Comparison of ENCODE assay signal across 21 mouse cellular contexts in genomic region chr2:158799328-158799727, GRCm38 (mm10). TPM values are rescaled to one million over a fixed set of nuclear protein-coding genes. Genes with fewer than 3 reads are reported as not detected.
DNase-seq lines count a peak whose midpoint lies in the region; ATAC-seq lines count a peak whose summit lies in the region.
"Had no signal": no experiment of that assay in that cellular context is flagged by ENCODE, and none has a peak within 500 bp of the region (broad histone marks: within the 10 kb centered on the region; RNA-seq: fewer than 3 reads in every experiment).

No protein-coding gene starts in this region.

- H3K36me3 ChIP-seq in hindbrain, embryonic 13.5 days: peaks cover 29% of the 10 kb centered on the region
- peaks cover 21% of the 10 kb centered on the region for H3K36me3 ChIP-seq in hindbrain, embryonic 14.5 days (replicated peaks; ENCODE audit: control insufficient read depth, insufficient read depth)
- peaks cover 37% of the 10 kb centered on the region for H3K36me3 ChIP-seq in limb, embryonic 13.5 days

- H3K4me3 ChIP-seq in hindbrain, embryonic 13.5 days: no peak overlapping the region
- H3K4me3 ChIP-seq in hindbrain, embryonic 14.5 days (replicated peaks; ENCODE audit: low read length): no peak overlapping the region
- H3K4me3 ChIP-seq in limb, embryonic 13.5 days: no peak overlapping the region
- H3K4me3 ChIP-seq: embryonic facial prominence, embryonic 12.5 days; heart, embryonic 10.5 days; midbrain, embryonic 12.5 days had no signal

- ATAC-seq in hindbrain, embryonic 13.5 days (ENCODE audit: low FRiP score): no peak
- ATAC-seq in hindbrain, embryonic 14.5 days (ENCODE audit: low FRiP score): no peak
- ATAC-seq in limb, embryonic 13.5 days (ENCODE audit: low FRiP score, low read depth): peak; percentile 37; the same call in 1 of the 2 replicates
- no peak for ATAC-seq in erythroblast, adult 5-6 weeks (replicated peaks; ENCODE audit: low FRiP score, poor library complexity, severe bottlenecking)
- ATAC-seq: activated CD4-positive, CD25-positive, alpha-beta regulatory T cell, adult 4 months; intestine, postnatal 0 days had no signal

- no peaks in the 10 kb centered on the region for H3K27me3 ChIP-seq in hindbrain, embryonic 13.5 days
- no peaks in the 10 kb centered on the region for H3K27me3 ChIP-seq in hindbrain, embryonic 14.5 days (ENCODE audit: control insufficient read depth, insufficient read depth, low read length)
- no peaks in the 10 kb centered on the region for H3K27me3 ChIP-seq in limb, embryonic 13.5 days
- H3K27me3 ChIP-seq: embryonic facial prominence, embryonic 12.5 days; midbrain, embryonic 12.5 days had no signal

- 37% methylated on average over 4 of the region's 4 CpGs for WGBS in hindbrain, embryonic 13.5 days
- 38% methylated on average over 4 of the region's 4 CpGs for WGBS in hindbrain, embryonic 14.5 days
- WGBS in limb, embryonic 13.5 days: 46% methylated on average over 4 of the region's 4 CpGs

- H3K27ac ChIP-seq in hindbrain, embryonic 13.5 days: peak overlapping the region; percentile 30; the same call in 1 of the 2 replicates
- H3K27ac ChIP-seq in hindbrain, embryonic 14.5 days: no peak overlapping the region
- peak overlapping the region; percentile 75 for H3K27ac ChIP-seq in limb, embryonic 13.5 days
- H3K27ac ChIP-seq: embryonic facial prominence, embryonic 12.5 days; heart, embryonic 10.5 days; midbrain, embryonic 12.5 days had no signal

- peaks cover 18% of the 10 kb centered on the region for H3K4me1 ChIP-seq in hindbrain, embryonic 13.5 days (replicated peaks)
- H3K4me1 ChIP-seq in hindbrain, embryonic 14.5 days (replicated peaks; ENCODE audit: control insufficient read depth, insufficient read depth, low read length): no peaks in the 10 kb centered on the region
- H3K4me1 ChIP-seq in limb, embryonic 13.5 days: peaks cover 19% of the 10 kb centered on the region

- H3K9me3 ChIP-seq in hindbrain, embryonic 13.5 days: no peaks in the 10 kb centered on the region
- H3K9me3 ChIP-seq in hindbrain, embryonic 14.5 days (ENCODE audit: control insufficient read depth, low read length): no peaks in the 10 kb centered on the region
- H3K9me3 ChIP-seq in limb, embryonic 13.5 days: no peaks in the 10 kb centered on the region
- H3K9me3 ChIP-seq: embryonic facial prominence, embryonic 12.5 days; heart, embryonic 10.5 days; midbrain, embryonic 12.5 days had no signal

- DNase-seq in hindbrain, embryonic 14.5 days (ENCODE audit: low spot score): no peak
- peak; percentile 32 for DNase-seq in ES-CJ7 (ENCODE audit: low read depth, low spot score)
- peak; percentile 75 for DNase-seq in ZHBTc4 (ENCODE audit: low read depth, low spot score)
- no peak for DNase-seq in adrenal gland, postnatal 4 days (ENCODE audit: low spot score in 2 of 2)
- DNase-seq: adrenal gland, postnatal 36 days; cerebellum, postnatal 36 days; gastrocnemius, postnatal 14 days; heart, postnatal 14 days; kidney, postnatal 14 days; liver; lung, adult 18-20 months; lung, postnatal 4 days; right cerebral cortex, postnatal 25 days had no signal

- no peak overlapping the region for H3K4me2 ChIP-seq in hindbrain, embryonic 13.5 days
- H3K4me2 ChIP-seq in hindbrain, embryonic 14.5 days (replicated peaks): no peak overlapping the region
- H3K4me2 ChIP-seq in limb, embryonic 13.5 days (replicated peaks): no peak overlapping the region
- H3K4me2 ChIP-seq: embryonic facial prominence, embryonic 12.5 days; midbrain, embryonic 12.5 days had no signal

- H3K9ac ChIP-seq in hindbrain, embryonic 13.5 days: no peak overlapping the region
- no peak overlapping the region for H3K9ac ChIP-seq in hindbrain, embryonic 14.5 days
- no peak overlapping the region for H3K9ac ChIP-seq in limb, embryonic 13.5 days
- H3K9ac ChIP-seq: embryonic facial prominence, embryonic 12.5 days; midbrain, embryonic 12.5 days had no signal

RNA-seq across cellular contexts. Expression of gene Dhx35, which starts 4.7 kb away (rescaled TPM):
- polyA plus RNA-seq in hindbrain, embryonic 13.5 days (2015; fragmentation: Nextera tagmentation; extraction: Ambion mirVana): 13.3 and 15.4 TPM in 2 replicates
- 13.2 and 13.5 TPM in 2 replicates for polyA plus RNA-seq in hindbrain, embryonic 14.5 days (2014; fragmentation: Nextera tagmentation; extraction: Ambion mirVana)
- polyA plus RNA-seq in limb, embryonic 13.5 days (2015; fragmentation: Nextera tagmentation; extraction: Ambion mirVana): 13.2 and 13.8 TPM in 2 replicates
- total RNA-seq in erythroblast, adult 5-6 weeks (2015; ENCODE audit: low replicate concordance): 3.6 and 5.0 TPM in 2 replicates
- 1.9 and 2.8 TPM in 2 replicates for total RNA-seq in erythroblast, adult 5-6 weeks (2017; ENCODE audit: low replicate concordance)
- total RNA-seq in adrenal gland, postnatal 4 days (2021): 10 to 100 TPM; 21.8 to 24.3 TPM

RNA-seq across cellular contexts. Expression of gene Fam83d, which starts 31.4 kb away (rescaled TPM):
- polyA plus RNA-seq in hindbrain, embryonic 13.5 days (2015; fragmentation: Nextera tagmentation; extraction: Ambion mirVana): 9.7 and 11.0 TPM in 2 replicates
- 7.5 and 7.6 TPM in 2 replicates for polyA plus RNA-seq in hindbrain, embryonic 14.5 days (2014; fragmentation: Nextera tagmentation; extraction: Ambion mirVana)
- polyA plus RNA-seq in limb, embryonic 13.5 days (2015; fragmentation: Nextera tagmentation; extraction: Ambion mirVana): 43.6 and 49.4 TPM in 2 replicates
- 0.96 and 3.8 TPM in 2 replicates for total RNA-seq in erythroblast, adult 5-6 weeks (2015; ENCODE audit: low replicate concordance)
- total RNA-seq in erythroblast, adult 5-6 weeks (2017; ENCODE audit: low replicate concordance): 2.1 and 4.5 TPM in 2 replicates
- 10 to 100 TPM; 10.6 to 11.3 TPM for total RNA-seq in adrenal gland, postnatal 4 days (2021)

Comparison
In these comparisons a context has a peak if more than half of its experiments do, and no peak if none do; other contexts are left out.
1. DNase-seq: peak in ES-CJ7 (single experiment) and ZHBTc4 (single experiment); none in hindbrain, embryonic 14.5 days (single experiment) and adrenal gland, postnatal 4 days (0 of 2).